ENCODE assay signal across 18 mouse cellular contexts in genomic region chr2:50324799-50325198, GRCm38 (mm10). TPM values are rescaled to one million over a fixed set of nuclear protein-coding genes. Genes with fewer than 3 reads are reported as not detected.
DNase-seq lines count a peak whose midpoint lies in the region; ATAC-seq and TF ChIP-seq lines count a peak whose summit lies in the region.
"Had no signal": no experiment of that assay in that cellular context is flagged by ENCODE, and none has a peak within 500 bp of the region (broad histone marks: within the 10 kb centered on the region; RNA-seq: fewer than 3 reads in every experiment).

No protein-coding gene starts in this region.

- no peaks in the 10 kb centered on the region for H3K27me3 ChIP-seq in lung, embryonic 14.5 days (ENCODE audit: insufficient read depth, low read length)
- H3K27me3 ChIP-seq: embryonic facial prominence, embryonic 12.5 days; forebrain, embryonic 13.5 days; heart, embryonic 12.5 days had no signal

- no peak overlapping the region for H3K27ac ChIP-seq in lung, embryonic 14.5 days (ENCODE audit: low read depth)
- H3K27ac ChIP-seq: embryonic facial prominence, embryonic 12.5 days; forebrain, embryonic 13.5 days; gastrocnemius, adult 2 months; hindbrain, embryonic 10.5 days; hindbrain, embryonic 14.5 days had no signal

- ATAC-seq in lung, embryonic 14.5 days (ENCODE audit: insufficient read depth) = peak; percentile 65; the same call in 1 of the 2 replicates
- ATAC-seq: forebrain, embryonic 13.5 days; forebrain, postnatal 0 days had no signal

- H3K4me3 ChIP-seq in lung, embryonic 14.5 days (ENCODE audit: low read depth, low read length) = no peak overlapping the region
- H3K4me3 ChIP-seq: embryonic facial prominence, embryonic 12.5 days; forebrain, embryonic 13.5 days; gastrocnemius, adult 2 months; heart, embryonic 12.5 days; hindbrain, embryonic 10.5 days had no signal

- TF ChIP-seq CTCF in lung, embryonic 14.5 days (IDR thresholded peaks at IDR 0.05; ENCODE audit: low read depth) = no peak

- no peaks in the 10 kb centered on the region for H3K36me3 ChIP-seq in lung, embryonic 14.5 days (ENCODE audit: insufficient read depth)
- H3K36me3 ChIP-seq: embryonic facial prominence, embryonic 12.5 days; heart, embryonic 12.5 days; hindbrain, embryonic 10.5 days had no signal

- no peaks in the 10 kb centered on the region for H3K9me3 ChIP-seq in lung, embryonic 14.5 days (ENCODE audit: low read depth, low read length)
- H3K9me3 ChIP-seq: embryonic facial prominence, embryonic 12.5 days; forebrain, embryonic 13.5 days; heart, embryonic 12.5 days; hindbrain, embryonic 10.5 days had no signal

- no peaks in the 10 kb centered on the region; the same call in 1 of the 2 replicates for H3K4me1 ChIP-seq in lung, embryonic 14.5 days (ENCODE audit: insufficient read depth)
- H3K4me1 ChIP-seq: embryonic facial prominence, embryonic 12.5 days; forebrain, embryonic 13.5 days; heart, embryonic 12.5 days; hindbrain, embryonic 10.5 days had no signal

- H3K9ac ChIP-seq in lung, embryonic 14.5 days = no peak overlapping the region
- H3K9ac ChIP-seq: embryonic facial prominence, embryonic 12.5 days; forebrain, embryonic 13.5 days; forebrain, postnatal 0 days; heart, embryonic 12.5 days; hindbrain, embryonic 14.5 days had no signal

- DNase-seq in lung, embryonic 14.5 days = peak; percentile 77
- no peak for DNase-seq in lung, postnatal 4 days
- peak; percentile 63 for DNase-seq in A20 (ENCODE audit: low read depth, low spot score)
- peak; percentile 61 for DNase-seq in brain, adult 2 months (ENCODE audit: low read depth, low spot score)
- DNase-seq in lung, postnatal 25 days (ENCODE audit: low spot score) = peak; percentile 8
- no peak for DNase-seq in left cerebral cortex, adult 8-10 months (ENCODE audit: low spot score in 2 of 2)
- no peak for DNase-seq in cerebellum, adult 11-12 months
- DNase-seq: adrenal gland, postnatal 10 days; cerebellum, adult 9-10 months; cerebellum, postnatal 25 days; forebrain, postnatal 0 days; gastrocnemius, adult 2 months; gastrocnemius, postnatal 25 days had no signal

- H3K4me2 ChIP-seq in lung, embryonic 14.5 days = no peak overlapping the region
- H3K4me2 ChIP-seq: embryonic facial prominence, embryonic 12.5 days; forebrain, embryonic 13.5 days; heart, embryonic 12.5 days; hindbrain, embryonic 14.5 days had no signal

- WGBS in lung, embryonic 14.5 days = 37% methylated on average over 7 of the region's 7 CpGs

RNA-seq across cellular contexts. Expression of gene Mmadhc, which starts 28.2 kb away (rescaled TPM):
- polyA plus RNA-seq in lung, embryonic 14.5 days (2014; fragmentation: Nextera tagmentation; extraction: Ambion mirVana) = 152 and 160 TPM in 2 replicates
- 10 to 100 TPM; 47.2 to 56.3 (median 51.9) TPM for total RNA-seq in left cerebral cortex, adult 8-10 months (2022)

Comparison
In these comparisons a context has a peak if more than half of its experiments do, and no peak if none do; other contexts are left out.
1. DNase-seq: peak in lung, embryonic 14.5 days (single experiment), A20 (single experiment), brain, adult 2 months (single experiment) and lung, postnatal 25 days (single experiment); none in lung, postnatal 4 days (0 of 2), left cerebral cortex, adult 8-10 months (0 of 2) and cerebellum, adult 11-12 months (single experiment).